Mouse (Mus musculus) heart, adult 2 months (tissue): ENCODE measurements at regions not wholly inside any gene's neighbourhood (a gene's known extent, or its start where the extent isn't known, plus 50 kb on each side); places are given as distances from the start of the nearest gene placed in this dataset.
"Not testable (repeated sequence)": the region's sequence is repeated elsewhere in the genome, so short reads cannot be mapped to it uniquely, and the experiment has no call there.

Experiments used
- CTCF ChIP-seq: fragments of 200-600 bp; IDR thresholded peaks from 2 replicates; pipeline ENCODE4 v1.8.1; 2022; ENCODE audit warnings: antibody characterized with exemption, mild to moderate bottlenecking, moderate library complexity
- EP300 ChIP-seq: fragments of 200-500 bp; IDR thresholded peaks from 2 replicates; pipeline ENCODE4 v1.6.1; 2011; ENCODE audit warnings: low read depth, low read length, control low read depth; ENCODE audit not compliant: insufficient read depth
- POLR2A ChIP-seq: fragments of 200-500 bp; IDR thresholded peaks from 2 replicates; pipeline ENCODE4 v1.6.1; 2011; ENCODE audit warnings: mild to moderate bottlenecking, low read depth, low read length, control low read depth; ENCODE audit not compliant: insufficient read depth

GRCm38 (mm10) chr16:76456300-76456599 is 82.6 kb upstream of the Nrip1 start:
- TF ChIP-seq POLR2A, CTCF, EP300: not testable (repeated sequence)
